Mouse (Mus musculus) right cerebral cortex, adult 18-20 months (tissue): ENCODE measurements around the gene Ccdc85b.

Experiments used
- DNase-seq: peaks from one replicate; pipeline ENCODE4 v3.0.0; 2022; ENCODE audit warnings: mixed read lengths

Ccdc85b gene

DNA sequence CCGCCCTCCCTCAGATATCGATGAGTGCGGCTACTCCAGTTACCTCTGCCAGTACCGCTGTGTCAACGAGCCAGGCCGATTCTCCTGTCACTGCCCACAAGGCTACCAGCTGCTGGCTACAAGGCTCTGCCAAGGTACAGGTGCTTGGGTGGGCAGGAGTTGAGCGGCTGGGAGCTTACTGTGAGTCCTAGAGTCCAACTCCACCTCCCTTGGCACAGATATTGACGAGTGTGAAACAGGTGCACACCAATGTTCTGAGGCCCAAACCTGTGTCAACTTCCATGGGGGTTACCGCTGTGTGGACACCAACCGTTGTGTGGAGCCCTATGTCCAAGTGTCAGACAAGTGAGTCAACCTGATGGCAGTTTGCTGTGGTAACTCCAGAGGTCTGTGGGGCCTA is 22.3 kb upstream of the Ccdc85b start:
- no peak for DNase-seq

DNA sequence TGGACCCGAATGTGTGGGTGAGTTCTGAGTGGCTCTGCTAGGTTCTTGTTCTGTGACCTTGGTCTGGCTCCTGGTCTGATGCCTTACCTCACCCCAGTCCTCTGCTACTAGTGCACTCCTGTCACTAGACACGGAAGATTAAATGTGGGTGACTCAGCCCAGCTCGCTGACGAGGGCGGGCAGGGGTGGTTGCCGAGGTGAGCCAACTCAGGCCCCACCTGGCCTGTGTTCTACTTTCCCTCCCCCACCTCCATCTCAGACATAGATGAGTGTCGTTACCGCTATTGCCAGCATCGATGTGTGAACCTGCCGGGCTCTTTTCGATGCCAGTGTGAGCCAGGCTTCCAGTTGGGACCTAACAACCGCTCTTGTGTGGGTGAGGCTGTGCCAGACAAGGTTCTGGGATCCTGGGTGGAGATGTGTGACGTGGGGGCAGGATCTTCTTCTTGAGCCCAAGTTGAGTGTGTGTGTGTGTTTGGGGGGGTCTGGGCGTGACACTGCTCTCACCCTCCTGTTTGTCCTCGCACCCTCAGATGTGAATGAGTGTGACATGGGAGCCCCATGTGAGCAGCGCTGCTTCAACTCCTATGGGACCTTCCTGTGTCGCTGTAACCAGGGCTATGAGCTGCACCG is 20.1 kb upstream of the Ccdc85b start:
- DNase-seq, result no peak

DNA sequence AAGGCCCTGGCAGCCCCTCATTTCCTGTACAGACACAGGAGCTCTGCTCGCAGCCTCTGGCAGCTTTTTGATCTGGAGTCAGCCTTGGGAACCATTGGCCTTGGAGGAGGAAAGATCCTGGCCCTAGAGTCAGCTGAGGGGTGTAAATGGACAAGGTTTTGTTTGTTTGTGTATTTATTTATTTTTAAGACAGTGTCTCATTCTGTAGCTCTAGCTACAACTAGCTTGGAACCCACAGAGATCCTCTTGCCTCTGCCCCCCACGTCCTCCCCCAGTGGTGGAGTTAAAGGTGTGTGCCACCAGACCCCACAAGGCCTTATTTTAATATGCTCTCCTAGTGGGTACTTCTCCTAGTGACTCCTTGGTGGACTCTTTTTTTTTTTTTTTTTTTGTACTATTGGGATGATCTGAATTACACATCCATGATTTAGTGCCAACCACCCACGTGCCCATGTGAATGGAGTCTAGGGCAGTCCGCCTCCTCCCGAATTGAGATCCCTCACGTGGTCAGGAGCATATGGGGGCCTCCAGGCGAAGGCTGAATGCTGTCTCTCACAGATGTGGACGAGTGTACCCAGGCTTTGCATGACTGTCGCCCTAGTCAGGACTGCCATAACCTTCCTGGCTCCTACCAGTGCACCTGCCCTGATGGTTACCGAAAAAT is 19.4 kb upstream of the Ccdc85b start:
- peak; percentile 69 for DNase-seq

DNA sequence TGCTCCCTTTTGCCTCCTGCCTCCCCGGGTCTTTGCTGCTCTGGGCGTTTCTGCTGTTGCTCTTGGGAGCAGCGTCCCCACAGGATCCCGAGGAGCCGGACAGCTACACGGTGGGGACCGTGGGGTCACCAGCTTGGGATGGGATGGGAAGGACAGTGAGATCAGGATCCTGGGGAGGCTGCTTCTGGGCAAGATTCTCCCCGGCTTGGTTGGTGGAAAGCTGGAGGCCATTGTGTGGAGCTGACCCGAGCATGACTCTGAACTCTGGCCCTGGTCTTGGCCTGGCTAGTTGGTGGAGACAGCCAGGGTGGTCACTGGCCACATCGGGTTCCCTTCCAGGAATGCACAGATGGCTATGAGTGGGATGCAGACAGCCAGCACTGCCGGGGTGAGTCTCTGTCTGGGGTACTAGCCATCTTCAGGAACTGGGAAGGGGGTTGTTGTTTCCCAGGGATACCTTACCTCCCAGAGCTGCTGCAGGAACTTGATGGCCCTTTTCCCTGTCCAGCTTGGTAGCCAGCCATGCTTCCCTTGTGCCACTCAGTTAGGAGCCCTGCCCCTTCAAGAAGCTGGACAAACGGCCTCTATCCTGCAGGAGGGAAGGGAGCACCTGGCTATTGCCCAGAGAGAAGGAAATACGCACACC is 17.5 kb upstream of the Ccdc85b start:
- no peak for DNase-seq

DNA sequence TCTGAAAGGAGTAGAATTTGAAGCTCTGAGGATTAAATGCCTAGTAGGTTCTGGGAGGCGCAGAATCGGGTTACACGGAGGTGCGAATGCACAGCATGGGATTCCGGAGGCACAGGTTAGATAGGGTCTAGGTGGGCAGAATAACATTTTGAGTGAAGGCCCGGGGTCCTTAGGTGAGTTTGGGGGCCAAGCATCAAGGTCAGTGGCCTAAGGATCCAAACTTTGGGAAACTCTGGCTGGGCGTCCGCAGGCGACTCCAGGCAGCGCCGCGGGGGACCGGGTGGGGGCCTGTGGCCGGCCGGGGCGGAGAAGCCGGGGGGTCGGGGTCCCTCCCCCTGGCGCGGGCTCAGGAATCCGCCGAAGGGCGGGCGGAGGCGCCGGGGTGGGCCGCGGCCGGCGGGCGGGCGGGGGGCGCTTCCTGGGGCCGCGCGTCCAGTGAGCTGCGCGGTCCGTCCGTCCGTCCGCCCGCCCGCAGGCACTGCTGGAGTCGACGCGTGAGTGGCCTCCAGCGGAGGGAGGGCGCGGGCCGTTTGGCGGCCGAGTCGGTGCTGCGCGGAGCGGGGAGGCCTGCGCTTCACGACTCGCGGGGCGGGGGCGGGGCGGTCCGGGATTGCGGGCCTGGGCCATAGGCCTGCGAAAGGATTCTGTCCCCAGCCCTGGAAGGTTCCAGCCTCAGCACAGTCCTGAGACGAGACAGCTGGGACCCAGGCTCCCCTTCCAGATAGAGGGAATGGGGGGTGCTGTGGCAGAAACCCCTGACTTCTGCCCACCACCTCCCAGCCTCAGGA is 16.8 kb upstream of the Ccdc85b start:
- no peak for DNase-seq

DNA sequence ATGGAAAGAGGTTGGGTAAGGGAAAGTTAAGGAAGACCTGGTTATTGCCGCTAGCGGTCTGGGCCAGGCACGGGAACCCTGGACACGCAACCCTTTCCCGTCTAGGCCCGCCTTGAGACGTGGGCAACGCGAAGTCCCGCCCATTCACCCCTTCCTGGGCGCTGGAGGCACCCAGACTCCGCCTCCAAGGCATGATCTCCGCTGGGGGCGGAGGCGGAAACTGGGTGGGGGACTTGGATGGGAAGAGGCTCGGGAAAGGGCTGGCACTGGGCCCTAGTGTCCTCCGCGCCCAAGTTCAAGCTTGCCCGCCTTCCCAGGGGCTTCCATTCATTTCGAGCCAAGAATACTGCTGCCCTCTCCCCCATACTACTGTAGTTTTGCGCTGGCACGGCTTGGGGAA is 16.0 kb upstream of the Ccdc85b start, which contains the start of gene Efemp2:
Gene Efemp2, plus strand, starts transcription at position 235 of the 400 bp plus-strand sequence.
- DNase-seq, result peak; percentile 68

DNA sequence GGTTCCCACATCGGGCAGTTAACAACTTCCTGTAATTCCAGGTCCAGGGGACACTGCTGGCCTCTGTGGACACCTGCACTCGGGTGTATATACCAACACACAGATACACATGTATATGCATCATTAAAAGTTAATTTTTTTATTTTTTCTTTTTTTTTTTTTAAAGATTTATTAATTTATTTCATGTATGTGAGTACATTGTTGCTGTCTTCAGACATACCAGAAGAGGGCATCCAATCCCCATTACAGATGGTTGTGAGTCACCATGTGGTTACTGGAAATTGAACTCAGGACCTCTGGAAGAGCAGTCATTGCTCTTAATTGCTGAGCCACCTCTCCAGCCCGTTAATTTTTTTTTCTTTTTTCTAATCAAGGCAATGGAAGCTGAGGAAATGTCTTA is 15.2 kb upstream of the Ccdc85b start:
- DNase-seq, result no peak

DNA sequence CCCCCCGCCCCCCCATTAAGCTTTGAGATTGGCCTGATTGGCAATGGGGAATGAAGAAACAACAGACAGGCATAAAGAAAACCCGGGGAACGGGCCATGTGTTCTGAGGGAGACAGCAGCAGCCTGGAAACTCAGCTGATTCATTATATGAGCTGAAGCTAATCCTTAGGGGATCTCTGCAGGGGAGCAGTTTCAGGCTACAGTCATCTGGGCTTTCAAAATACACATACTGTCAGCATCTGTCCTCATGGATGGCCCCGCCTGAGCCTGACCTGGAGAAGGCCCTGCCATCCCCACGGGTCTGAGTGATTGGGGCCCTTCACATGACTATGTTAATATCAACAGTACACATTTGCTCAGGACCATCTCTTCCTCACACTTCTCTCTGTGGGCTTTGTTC is 14.2 kb upstream of the Ccdc85b start:
- no peak for DNase-seq

DNA sequence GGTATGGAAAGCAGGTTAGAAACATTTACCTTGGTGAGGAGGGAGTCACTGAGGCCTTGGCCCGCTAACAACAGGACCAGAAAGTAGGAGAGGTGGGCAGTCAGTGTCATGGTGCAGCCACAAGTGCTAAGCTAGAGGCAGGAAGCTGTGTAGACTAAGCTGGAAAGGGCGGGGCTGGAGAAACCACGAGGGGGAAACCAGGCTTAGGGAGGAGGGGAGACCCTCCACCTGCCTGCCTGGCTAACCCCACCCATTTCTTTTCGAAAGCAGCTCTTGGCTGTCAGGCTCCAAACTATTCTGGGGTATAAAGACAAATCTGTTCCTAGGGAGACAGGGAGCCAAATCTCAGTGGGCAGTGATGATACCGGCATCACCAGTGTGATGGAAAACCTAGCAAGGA is 10.7 kb upstream of the Ccdc85b start, which contains the start of gene Ctsw:
Gene Ctsw, minus strand, starts transcription at position 134 of the 400 bp plus-strand sequence.
- DNase-seq, result no peak

DNA sequence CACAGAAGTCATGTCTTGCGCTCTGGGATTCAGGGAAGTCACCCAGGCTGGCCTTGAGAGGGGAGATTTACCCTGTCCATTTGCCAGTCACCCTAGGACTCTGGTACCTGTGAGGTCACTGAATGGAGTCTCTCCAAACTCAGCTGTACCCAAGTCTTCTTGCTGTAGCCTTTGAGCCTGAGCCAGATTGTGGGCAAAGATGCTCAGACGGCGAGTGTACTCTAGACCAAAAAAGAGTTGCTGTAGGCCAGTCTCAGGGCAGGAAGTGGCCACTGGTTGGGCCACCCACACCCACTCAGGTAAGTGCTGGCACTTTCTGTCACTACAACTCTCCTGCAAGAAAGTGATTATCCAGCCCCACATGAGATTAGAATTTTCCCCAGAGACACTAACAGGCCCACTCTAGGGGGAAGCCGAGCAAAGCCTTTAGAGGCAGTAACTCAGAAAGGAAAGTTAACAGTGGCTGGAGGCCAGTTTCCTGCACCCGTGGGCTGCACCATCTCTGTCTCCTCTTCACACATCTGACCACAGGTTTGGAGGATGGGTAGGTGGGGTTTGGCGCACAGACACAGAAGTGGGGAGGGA is 9.3 kb upstream of the Ccdc85b start:
- DNase-seq, result no peak

DNA sequence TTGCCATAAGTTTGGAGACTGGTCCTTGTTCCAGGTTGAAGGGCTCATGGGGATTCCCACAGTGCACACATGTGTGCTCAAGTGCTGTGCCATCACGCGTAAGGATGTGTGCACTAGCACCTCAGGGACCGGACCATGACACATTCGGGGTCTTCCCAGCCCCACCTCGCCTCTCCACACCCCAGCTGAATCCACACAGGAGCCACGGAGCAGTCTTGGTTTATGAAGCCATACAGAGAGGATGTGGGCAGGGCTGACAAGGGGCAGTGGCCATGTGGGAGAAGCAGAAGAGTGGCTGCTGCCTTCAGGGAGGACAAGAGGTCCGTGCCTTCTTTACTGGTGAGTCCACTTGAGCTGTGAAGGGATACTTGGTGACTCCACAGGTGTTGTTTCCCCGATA is 7.3 kb upstream of the Ccdc85b start:
- no peak for DNase-seq

DNA sequence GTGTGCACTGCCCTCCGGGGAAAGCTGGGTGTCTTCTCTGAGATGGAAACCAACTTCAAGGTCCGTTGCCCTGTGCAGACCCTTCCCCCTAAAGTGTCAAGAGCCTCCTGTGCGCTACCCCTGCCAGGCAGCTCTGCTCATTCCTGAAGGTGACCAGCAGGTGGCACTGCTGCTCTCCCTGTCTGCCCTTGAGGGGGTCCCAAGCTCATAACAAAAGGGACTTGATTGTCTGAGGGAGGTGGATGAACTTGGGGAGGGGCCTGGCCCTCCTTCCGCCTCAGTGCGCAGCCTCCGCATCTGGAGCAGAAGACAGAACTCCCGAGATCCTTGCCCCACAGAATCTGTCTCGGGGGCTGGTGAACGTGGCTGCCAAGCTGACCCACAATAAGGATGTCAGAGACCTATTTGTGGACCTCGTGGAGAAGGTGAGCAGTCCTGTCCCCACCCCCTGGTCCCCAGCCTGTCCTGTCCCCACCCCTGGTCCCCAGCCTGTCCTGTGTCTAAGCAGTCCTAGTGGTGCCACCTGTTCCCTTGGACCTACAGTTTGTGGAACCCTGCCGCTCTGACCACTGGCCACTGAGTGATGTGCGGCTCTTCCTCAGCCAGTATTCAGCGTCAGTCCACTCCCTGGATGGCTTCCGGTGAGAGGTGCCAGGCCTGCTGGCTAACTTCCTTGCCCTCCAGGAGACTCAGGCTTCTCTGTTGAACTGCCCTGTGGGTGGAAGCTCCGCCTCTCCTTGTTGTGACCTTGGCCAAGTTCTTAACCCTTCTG is 6.3 kb upstream of the Ccdc85b start:
- no peak for DNase-seq

DNA sequence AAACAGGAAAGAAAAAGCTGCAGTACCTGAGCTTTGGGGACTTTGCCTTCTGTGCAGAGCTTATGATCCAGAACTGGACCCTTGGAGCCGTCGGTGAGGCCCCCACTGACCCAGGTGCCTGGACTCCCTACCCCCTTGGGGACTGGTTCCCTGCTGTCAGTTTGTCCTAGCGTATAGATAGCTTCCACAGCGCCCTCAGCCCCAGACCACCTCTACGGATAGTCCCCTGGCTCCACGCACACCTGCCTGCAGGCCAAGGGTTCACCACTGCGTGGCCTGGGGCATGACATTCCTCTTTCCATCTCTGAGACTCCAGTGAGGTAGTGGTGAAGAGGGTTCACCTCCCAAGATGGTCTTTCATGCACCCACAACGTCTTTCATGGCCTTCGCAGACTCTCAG is 5.5 kb upstream of the Ccdc85b start:
- no peak for DNase-seq

DNA sequence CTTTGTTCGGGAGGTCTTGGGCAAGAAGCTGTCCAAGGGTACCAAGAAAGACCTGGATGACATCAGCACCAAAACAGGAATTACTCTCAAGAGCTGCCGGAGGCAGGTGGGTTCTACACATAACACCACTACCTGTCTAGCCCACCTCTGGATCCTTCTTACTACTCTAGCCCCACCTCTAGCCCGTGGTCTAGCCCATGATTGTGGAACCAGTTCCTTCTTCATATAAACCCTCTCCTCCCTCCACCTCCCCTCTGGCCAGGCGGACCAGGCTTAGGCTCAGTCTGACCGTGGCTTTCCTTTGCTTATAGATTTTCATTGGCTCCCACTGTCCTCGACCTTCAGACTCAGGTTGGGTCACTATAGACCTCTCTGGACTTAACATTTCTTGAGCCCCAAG is 3.7 kb upstream of the Ccdc85b start:
- no peak for DNase-seq

DNA sequence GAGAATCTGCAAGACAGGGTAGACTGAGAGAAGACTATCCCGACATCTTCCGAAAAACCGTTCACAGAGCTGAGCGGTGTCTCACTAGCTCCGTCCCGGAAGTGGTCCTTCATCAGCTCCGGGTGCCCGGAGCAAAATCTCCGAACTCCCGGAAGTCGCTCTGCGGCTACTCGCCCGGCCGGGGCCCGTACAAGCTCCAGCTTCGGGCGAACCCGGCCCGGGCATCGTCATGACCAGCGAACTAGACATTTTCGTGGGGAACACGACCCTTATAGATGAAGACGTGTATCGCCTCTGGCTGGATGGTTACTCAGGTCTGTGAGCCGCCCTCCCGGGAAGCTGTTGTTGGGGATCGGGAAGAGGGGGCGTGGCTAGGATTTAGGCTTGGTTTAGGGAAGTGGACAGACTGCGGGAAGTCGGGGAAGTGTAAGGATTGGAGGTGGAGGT is 2.8 kb upstream of the Ccdc85b start, which contains the start of gene Fibp:
Gene Fibp, plus strand, starts transcription at position 151 of the 447 bp plus-strand sequence.
- DNase-seq, result peak; percentile 89

DNA sequence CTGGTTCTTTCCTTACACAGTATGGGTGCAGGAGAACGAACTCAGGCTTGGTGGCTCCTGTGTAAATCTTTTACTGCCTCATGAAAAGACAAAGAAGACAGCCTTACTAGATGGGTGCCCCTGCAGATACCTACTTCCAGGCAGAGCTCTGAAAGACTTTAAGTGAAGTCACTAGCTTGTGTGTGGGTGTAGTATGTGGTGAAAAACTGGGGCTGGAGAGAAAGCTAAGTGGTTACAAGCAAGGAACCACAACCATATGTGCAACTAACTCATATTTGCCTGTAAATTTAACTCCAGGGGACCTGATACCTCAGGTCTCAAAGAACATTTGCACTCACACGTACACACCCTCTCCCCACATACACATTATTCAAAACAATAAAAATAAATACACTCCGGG is 2.2 kb upstream of the Ccdc85b start:
- no peak for DNase-seq

DNA sequence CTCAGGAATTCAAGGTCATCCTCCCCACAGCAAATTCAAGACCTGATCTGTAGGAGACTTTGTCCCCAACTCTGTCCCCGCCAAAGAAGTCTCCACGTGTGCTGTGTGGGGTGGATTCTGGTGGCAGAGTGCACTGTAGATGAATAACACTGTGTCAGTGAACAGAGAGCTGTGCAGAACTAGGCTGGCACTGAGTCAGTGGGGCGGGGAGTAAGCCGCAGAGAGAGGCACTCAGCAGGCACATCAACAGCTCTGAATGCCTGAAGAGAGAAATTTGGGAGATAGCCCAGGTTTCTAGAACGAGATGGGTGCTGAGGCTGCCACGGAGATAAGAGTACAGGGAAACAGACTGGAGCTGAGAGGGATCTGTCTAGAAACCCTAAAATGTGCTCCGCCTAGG is 1.3 kb upstream of the Ccdc85b start:
- DNase-seq, result peak; percentile 71

DNA sequence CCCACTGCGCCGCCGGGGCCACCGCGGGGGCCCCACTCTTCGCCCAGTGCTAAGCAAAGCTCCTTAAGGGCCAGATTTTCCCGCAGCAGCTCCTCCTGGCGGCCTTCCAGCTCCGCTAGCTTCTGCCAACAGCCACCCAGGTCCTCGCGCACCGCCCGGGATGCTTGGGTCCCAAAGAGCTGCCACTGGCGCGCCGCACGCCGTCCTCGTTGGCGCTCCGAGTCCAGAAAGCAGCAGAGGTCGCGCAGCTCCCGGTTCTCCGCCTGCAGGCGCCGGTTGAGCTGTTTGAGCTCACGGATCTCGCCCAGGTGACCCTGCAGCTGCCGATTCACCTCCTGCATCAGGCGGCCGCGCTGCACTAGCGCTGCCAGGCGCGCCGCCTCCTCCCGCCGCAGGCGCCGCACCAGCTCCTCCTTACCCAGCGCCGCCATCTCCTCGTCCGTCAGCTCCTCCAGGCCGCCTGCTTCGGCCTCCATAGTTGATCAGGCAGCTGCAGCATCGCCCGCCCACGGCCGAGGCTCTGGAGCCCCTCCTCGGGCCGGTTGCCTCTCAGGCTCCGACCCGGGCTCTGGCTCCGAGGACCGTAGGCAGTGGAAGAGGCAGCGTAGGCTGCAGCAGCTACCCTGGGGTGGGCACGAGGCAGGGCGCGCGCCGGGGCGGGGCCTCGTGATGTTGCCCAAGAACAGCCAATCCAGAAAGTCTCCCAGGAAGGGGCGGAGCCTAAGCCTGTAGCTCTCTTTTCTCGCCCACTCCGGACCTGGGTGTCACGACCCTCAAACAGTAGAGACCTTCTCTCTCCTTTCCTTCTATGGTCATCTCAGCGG is 560 bp downstream of the Ccdc85b start:
- peak; percentile 96 for DNase-seq

DNA sequence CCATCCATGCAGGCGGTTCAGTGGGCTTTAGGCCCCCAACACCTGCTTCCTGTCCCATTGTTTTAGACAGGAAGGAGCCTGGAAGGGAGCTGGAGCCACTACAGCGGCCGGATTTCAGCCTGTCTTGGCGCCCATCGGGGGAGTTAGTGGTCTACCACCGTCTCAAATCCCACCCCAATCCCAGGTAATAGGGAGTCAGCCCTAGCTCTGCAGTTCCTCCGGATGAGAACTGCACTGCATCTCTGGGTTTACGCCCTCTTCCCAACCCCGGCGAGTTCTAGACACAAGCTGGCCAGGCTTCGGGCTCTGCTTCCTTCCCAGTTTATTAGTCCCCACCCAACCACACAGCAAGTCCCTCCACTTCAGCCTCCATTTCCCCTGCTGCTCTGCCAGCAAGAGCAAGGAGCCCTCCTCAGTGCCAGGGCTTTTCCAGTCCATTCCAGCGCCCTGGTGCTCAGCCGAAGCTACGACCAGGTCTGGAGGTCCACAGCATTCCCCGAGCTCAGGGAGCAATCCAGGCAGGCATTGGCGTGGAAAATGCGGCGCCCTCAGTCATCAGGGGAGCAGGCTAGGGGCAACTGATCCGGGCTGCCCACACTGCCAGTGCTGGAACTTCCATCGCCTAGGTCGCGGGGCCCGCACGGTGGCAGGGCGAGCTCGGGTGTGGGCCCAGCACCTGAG is 1.3 kb downstream of the Ccdc85b start:
- DNase-seq, result no peak

DNA sequence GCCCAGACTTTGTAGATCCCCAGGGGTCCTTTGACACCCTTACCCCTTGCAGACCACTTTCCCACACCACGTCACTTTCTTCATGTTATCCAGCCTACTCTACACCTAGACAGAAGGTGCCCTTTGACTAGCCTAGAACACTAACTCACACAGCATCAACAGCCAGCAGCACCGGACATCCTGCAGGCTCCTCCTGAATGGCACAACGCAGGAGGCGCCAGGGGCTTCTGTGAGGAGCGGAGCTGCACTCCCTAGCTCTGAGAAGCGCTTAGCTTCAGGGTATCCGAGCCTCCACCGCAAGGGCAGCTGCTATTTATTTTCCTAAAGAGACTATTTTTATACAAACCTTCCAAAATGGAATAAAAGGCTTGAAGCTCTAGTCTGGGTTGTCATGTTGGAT is 2.1 kb downstream of the Ccdc85b start:
- DNase-seq, result no peak

DNA sequence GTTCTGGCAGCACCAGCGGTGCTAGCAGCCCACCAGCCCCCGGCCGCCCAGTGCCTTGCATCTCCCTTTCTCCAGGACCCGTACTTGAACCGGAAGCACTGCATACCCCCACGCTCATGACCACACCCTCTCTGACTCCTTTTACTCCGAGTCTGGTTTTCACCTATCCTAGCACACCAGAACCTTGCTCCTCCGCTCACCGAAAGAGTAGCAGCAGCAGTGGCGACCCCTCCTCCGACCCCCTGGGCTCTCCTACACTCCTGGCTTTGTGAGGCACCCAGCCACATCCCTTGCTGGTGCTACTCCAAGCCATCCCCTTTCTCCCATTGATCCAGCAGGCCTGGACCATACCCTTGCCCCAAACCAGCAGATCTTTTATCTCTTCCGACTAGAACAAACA is 2.7 kb downstream of the Ccdc85b start:
- DNase-seq, result no peak
